Mouse (Mus musculus) megakaryocyte, embryonic 14.5 days (primary cell): Measurements from ENCODE around the gene Pjvk. TPM values are rescaled to one million over a fixed set of nuclear protein-coding genes. Genes with fewer than 3 reads are reported as not detected.

Experiments used
- H3K27me3 ChIP-seq: replicated peaks from 2 replicates; pipeline ENCODE3; 2012; ENCODE audit warnings: inconsistent platforms
- H3K36me3 ChIP-seq: replicated peaks from 2 replicates; pipeline ENCODE3; 2012; ENCODE audit warnings: low read length, inconsistent platforms, mixed read lengths
- H3K4me1 ChIP-seq: 2 replicates; pipeline ENCODE4 v1.6.1; 2012; ENCODE audit warnings: inconsistent platforms
- H3K4me3 ChIP-seq: replicated peaks from 2 replicates; pipeline ENCODE3; 2012; ENCODE audit warnings: moderate library complexity, mild to moderate bottlenecking, inconsistent platforms
- H3K9me3 ChIP-seq: 2 replicates; pipeline ENCODE4 v1.6.1; 2012; ENCODE audit warnings: inconsistent platforms
- FLI1 ChIP-seq: IDR thresholded peaks from 2 replicates; pipeline ENCODE4 v1.6.1; 2012; ENCODE audit warnings: low read length, inconsistent platforms, mixed read lengths
- GATA1 ChIP-seq: IDR thresholded peaks from 3 replicates; pipeline ENCODE4 v1.6.1; 2012; ENCODE audit warnings: mixed read lengths, low read length, inconsistent platforms, borderline replicate concordance
- polyA plus RNA-seq: library from polyadenylated mRNA; stranded (reverse); fragments of >175 nt; gene quantifications from 2 replicates; pipeline ENCODE4 v1.2.3, GENCODE M21; 2012; ENCODE audit warnings: low replicate concordance; ENCODE audit not compliant: insufficient read depth

The Pjvk gene
- polyA plus RNA-seq, 1 experiment, result not detected

GRCm38 (mm10) chr2:76676401-76677226 lies 28.3 kb downstream of the Pjvk start:
- TF ChIP-seq GATA1 (no peak), FLI1 (no peak)
- peaks cover 65% of the 10 kb centered on the region for H3K4me1 ChIP-seq
- H3K9me3 ChIP-seq, result no peaks in the 10 kb centered on the region
- peak overlapping the region; percentile 95 for H3K4me3 ChIP-seq
- H3K27me3 ChIP-seq, result no peaks in the 10 kb centered on the region
- peaks cover 35% of the 10 kb centered on the region for H3K36me3 ChIP-seq

DNA sequence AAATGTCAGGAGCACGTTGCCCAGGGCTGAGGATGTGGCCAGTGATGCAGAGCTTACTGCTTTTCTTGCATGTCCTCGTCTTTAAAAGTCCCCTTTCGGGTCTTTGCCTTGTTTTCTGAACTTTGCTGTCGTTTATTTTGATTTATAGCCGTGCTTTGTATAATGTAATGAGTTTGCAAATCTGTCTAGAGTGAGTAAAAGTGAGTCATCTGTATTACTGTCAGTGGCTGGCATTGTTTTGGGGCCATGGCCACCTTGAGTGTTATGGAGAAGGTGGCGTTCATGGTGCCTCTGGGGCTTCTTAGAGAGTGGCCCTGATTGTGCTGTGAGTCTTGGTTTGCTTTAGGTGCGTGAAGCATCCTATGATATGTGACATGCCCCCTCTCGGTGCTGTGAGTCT lies 34.0 kb downstream of the Pjvk start:
- TF ChIP-seq GATA1 (no peak), FLI1 (no peak)
- no peaks in the 10 kb centered on the region for H3K27me3 ChIP-seq
- H3K4me3 ChIP-seq, result no peak overlapping the region
- peaks cover 89% of the 10 kb centered on the region for H3K36me3 ChIP-seq
- H3K9me3 ChIP-seq, result no peaks in the 10 kb centered on the region
- H3K4me1 ChIP-seq, result peaks cover 48% of the 10 kb centered on the region

DNA sequence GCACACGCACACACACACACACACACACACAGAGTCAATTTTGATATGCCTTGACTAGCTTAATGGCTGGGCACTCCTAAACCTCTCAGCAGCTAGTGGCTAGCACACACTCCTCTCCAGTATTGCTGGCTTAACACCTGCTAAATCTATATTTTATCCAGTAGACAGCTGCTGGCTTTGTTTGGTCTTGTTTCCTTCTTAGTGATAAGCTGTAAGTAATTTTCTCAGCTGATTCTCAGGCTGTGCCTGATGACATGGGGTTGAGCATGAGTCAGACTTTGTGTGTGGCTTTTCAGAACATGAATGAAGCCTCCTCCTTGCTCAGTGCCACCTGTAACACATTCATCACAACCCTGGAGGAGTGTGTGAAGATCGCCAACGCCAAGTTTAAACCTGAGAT lies 38.7 kb downstream of the Pjvk start:
- Histone ChIP-seq H3K36me3 (peaks cover 91% of the 10 kb centered on the region), H3K27me3 (no peaks in the 10 kb centered on the region), H3K4me1 (peaks cover 55% of the 10 kb centered on the region), H3K9me3 (no peaks in the 10 kb centered on the region), H3K4me3 (no peak overlapping the region)
- no peak for TF ChIP-seq FLI1
- no peak for TF ChIP-seq GATA1

DNA sequence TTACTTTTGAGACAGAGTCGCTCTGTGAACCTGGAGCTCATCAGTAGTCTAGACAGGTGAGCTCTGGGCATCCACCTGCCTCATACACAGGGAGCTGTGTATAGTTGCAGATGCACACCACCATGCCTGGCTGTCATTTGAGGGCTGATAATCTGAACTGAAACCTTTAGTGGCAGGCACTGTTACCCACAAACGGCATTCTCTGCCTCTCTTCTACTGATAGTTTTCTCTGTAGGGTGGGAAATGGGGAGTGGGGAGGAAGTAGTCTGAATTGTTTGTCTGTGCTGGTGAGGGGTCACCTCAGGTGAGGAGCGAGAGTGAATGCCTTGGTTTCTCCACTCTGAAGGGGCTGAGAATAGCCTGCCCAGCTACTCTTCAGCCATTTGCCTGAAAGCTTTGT lies 39.3 kb downstream of the Pjvk start:
- Histone ChIP-seq H3K36me3 (peaks cover 91% of the 10 kb centered on the region), H3K4me3 (no peak overlapping the region), H3K9me3 (no peaks in the 10 kb centered on the region), H3K4me1 (peaks cover 55% of the 10 kb centered on the region), H3K27me3 (no peaks in the 10 kb centered on the region)
- TF ChIP-seq FLI1 (no peak), GATA1 (no peak)

DNA sequence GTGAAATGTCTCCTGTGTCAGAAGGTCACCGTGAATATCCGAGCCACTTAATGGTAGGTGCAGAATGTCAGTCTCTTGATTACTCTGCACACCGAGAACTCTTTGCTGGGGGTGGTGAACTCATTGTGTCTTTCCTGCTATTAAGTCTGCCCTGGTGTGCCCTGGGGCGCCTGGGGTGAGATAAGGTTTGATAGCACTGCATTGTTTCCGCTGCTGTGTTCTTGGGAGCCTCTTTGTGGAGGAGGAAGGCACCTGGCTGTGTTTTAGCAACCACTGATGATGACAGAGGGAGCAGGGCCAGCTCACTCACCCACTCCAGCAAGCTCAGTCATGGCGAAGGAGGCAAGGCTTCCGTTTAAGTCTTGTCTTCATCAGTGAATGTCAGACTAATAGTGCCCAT lies 39.9 kb downstream of the Pjvk start:
- Histone ChIP-seq H3K9me3 (no peaks in the 10 kb centered on the region), H3K4me3 (no peak overlapping the region), H3K36me3 (peaks cover 91% of the 10 kb centered on the region), H3K4me1 (peaks cover 55% of the 10 kb centered on the region), H3K27me3 (no peaks in the 10 kb centered on the region)
- TF ChIP-seq GATA1 (no peak), FLI1 (no peak)

DNA sequence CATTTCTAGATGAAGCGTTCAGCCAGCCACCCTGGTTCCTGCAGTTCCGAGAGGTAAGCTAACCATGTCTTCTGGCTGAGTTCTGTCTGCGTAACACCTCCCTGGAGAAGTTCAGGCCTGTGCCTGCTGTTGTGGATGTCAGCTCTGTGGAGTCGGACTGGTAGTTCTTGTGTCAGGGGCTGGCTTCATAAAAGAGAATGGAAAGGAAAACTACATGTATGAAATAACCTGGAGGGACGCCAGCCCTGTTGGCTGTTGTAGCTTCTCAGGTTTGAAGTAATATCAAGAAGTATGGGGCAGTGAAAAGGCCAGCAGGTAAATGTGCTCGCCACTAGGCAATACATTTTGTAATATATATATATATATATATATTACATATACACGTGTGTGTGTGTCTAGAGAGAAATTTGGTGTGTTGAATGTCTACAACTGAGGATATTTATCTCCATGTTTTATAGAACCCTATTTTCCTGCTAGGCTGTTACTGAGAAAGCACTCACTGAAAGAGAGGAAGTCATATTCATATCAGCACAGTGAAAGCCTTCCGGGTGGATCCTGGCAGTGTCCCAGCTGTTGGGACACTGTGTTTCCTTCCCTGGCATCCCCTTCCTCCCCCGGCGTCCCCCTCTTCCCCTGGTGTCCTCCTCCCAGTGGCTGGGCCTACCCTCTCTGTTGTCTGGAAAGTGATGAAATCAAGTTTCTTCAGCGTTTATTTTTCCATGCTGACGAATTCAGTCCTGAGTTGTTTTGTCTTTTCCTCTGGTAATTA lies 42.3 kb downstream of the Pjvk start:
- TF ChIP-seq FLI1, result no peak
- TF ChIP-seq GATA1, result no peak
- Histone ChIP-seq H3K36me3 (peaks cover 95% of the 10 kb centered on the region), H3K9me3 (no peaks in the 10 kb centered on the region), H3K4me1 (peaks cover 48% of the 10 kb centered on the region), H3K27me3 (no peaks in the 10 kb centered on the region), H3K4me3 (no peak overlapping the region)

DNA sequence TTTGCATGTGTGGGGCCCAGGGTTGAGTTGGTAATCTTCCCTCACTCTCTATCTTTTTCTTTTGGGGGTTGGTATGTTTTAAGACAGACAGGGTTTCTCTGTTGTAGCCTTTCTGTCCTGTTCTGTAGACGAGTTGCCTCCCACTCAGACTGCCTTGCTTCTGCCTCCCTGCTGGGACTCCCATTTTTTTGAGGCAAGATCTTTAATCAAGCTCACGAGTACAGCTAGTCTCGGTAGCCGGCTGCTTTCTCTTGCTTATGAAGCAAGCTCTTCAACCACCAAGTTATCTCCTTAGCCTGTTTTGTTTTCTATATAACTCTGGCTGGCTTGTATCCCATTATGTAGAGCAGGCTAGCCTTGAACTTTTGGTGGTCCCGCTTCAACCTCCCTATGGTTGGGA lies 45.5 kb downstream of the Pjvk start:
- no peaks in the 10 kb centered on the region for H3K9me3 ChIP-seq
- H3K36me3 ChIP-seq, result peaks cover 92% of the 10 kb centered on the region
- H3K4me3 ChIP-seq, result no peak overlapping the region
- TF ChIP-seq GATA1 (no peak), FLI1 (no peak)
- no peaks in the 10 kb centered on the region for H3K27me3 ChIP-seq
- H3K4me1 ChIP-seq, result peaks cover 20% of the 10 kb centered on the region

DNA sequence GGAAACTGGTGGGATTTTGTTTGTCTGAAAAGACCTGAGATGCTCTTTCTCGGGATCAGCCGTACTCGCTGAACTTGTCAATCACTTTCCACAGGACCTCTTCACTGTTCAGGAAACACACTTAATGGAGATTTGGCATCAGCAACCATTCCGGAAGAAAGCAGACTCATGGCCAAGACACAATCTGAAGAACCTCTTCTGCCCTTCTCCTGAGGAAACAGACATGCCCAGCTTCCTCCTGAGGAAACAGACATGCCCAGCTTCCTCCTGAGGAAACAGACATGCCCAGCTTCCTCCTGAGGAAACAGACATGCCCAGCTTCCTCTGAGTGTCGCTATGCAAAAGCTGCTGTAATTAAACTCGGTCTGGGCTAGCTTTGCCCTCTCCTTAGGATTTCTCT lies 47.0 kb downstream of the Pjvk start:
- H3K27me3 ChIP-seq, result no peaks in the 10 kb centered on the region
- no peak for TF ChIP-seq GATA1
- TF ChIP-seq FLI1, result no peak
- H3K9me3 ChIP-seq, result no peaks in the 10 kb centered on the region
- peaks cover 95% of the 10 kb centered on the region for H3K36me3 ChIP-seq
- H3K4me1 ChIP-seq, result peaks cover 12% of the 10 kb centered on the region
- H3K4me3 ChIP-seq, result no peak overlapping the region

DNA sequence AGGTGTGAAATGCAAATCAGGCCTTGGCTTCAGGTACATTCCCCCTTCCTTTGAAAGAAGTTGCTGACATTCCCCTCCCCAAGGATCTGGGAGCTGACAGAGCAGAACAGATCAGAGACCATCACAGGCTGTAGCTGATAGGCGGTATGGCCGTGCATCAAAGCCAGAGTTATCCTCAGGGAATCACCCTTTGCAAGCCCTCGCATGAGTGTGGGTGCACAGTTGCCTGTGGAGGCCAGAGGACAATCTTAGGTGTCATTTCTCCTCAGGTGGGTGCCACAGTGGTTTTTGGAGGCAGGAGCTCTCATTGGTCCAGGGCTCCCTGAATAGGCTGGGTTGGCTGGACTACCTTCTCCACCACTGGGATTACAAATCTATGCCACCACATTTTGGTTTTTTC lies 53.9 kb downstream of the Pjvk start:
- TF ChIP-seq FLI1 (no peak), GATA1 (no peak)
- Histone ChIP-seq H3K27me3 (no peaks in the 10 kb centered on the region), H3K36me3 (peaks cover 73% of the 10 kb centered on the region), H3K4me1 (no peaks in the 10 kb centered on the region), H3K9me3 (0 out of 2 replicates have a peak, but pooled peaks cover 7% of the 10 kb centered on the region), H3K4me3 (no peak overlapping the region)

GRCm38 (mm10) chr2:76702751-76703150 lies 54.5 kb downstream of the Pjvk start:
- Histone ChIP-seq H3K9me3 (0 out of 2 replicates have a peak, but pooled peaks cover 7% of the 10 kb centered on the region), H3K4me1 (no peaks in the 10 kb centered on the region), H3K27me3 (no peaks in the 10 kb centered on the region), H3K4me3 (no peak overlapping the region), H3K36me3 (peaks cover 67% of the 10 kb centered on the region)
- TF ChIP-seq GATA1 (no peak), FLI1 (no peak)
